Mouse (Mus musculus) spleen, postnatal 10 days (tissue): ENCODE measurements around the gene Zfp148.

Experiments
- DNase-seq, 2 experiments: peaks; one replicate each; pipeline ENCODE4 v3.0.0; 2021 to 2022; ENCODE audit warnings: low spot score in 2 of 2

Zfp148 gene

GRCm38 (mm10) chr16:33531184-33531583 lies 150.5 kb downstream of the Zfp148 start:
- peak in 1 of 2 experiments; percentile 22 for DNase-seq

GRCm38 (mm10) chr16:33536456-33536855 lies 155.8 kb downstream of the Zfp148 start:
- peak in 1 of 2 experiments; percentile 40 for DNase-seq

- DNase-seq, result no peak
Observed at GRCm38 (mm10) chr16:33537499-33538225, 157.0 kb downstream of the Zfp148 start.

- DNase-seq, result no peak
Observed at GRCm38 (mm10) chr16:33544346-33544745, 163.7 kb downstream of the Zfp148 start.

GRCm38 (mm10) chr16:33545530-33545929 lies 164.9 kb downstream of the Zfp148 start:
- no peak for DNase-seq

GRCm38 (mm10) chr16:33553689-33554342 lies 173.2 kb downstream of the Zfp148 start:
- DNase-seq, result no peak
